10 mouse cellular contexts compared by ENCODE assay signal in genomic region chr3:85917600-85917999, GRCm38 (mm10). TPM values are rescaled to one million over a fixed set of nuclear protein-coding genes. Genes with fewer than 3 reads are reported as not detected.
DNase-seq lines count a peak whose midpoint lies in the region; ATAC-seq and TF ChIP-seq lines count a peak whose summit lies in the region.
"Had no signal": no experiment of that assay in that cellular context is flagged by ENCODE, and none has a peak within 500 bp of the region (broad histone marks: within the 10 kb centered on the region; RNA-seq: fewer than 3 reads in every experiment).

No protein-coding gene starts in this region.

- 4% methylated on average over 4 of the region's 4 CpGs for WGBS in kidney, adult 2 months
- WGBS in kidney, embryonic 16.5 days: 13% methylated on average over 4 of the region's 4 CpGs

- H3K27me3 ChIP-seq in kidney, adult 2 months (replicated peaks; ENCODE audit: control insufficient read depth, insufficient read depth, low read length): no peaks in the 10 kb centered on the region
- H3K27me3 ChIP-seq in kidney, embryonic 16.5 days (ENCODE audit: insufficient read depth, low read length): no peaks in the 10 kb centered on the region
- no peaks in the 10 kb centered on the region for H3K27me3 ChIP-seq in E14TG2a.4 (ENCODE audit: insufficient read depth, low read length)
- H3K27me3 ChIP-seq: liver, embryonic 15.5 days; stomach, embryonic 15.5 days had no signal

- H3K4me3 ChIP-seq in kidney, adult 2 months (ENCODE audit: insufficient read depth, low read depth, low read length): no peak overlapping the region
- no peak overlapping the region for H3K4me3 ChIP-seq in kidney, embryonic 16.5 days (ENCODE audit: low read length)
- no peak overlapping the region for H3K4me3 ChIP-seq in E14TG2a.4 (replicated peaks; ENCODE audit: low read length)
- H3K4me3 ChIP-seq: liver, embryonic 15.5 days; stomach, embryonic 15.5 days had no signal

- no peaks in the 10 kb centered on the region for H3K36me3 ChIP-seq in kidney, adult 2 months (ENCODE audit: control insufficient read depth, insufficient read depth, low read length)
- H3K36me3 ChIP-seq in kidney, embryonic 16.5 days (ENCODE audit: insufficient read depth, low read length): no peaks in the 10 kb centered on the region
- no peaks in the 10 kb centered on the region for H3K36me3 ChIP-seq in E14TG2a.4 (ENCODE audit: insufficient read depth, low read length)
- H3K36me3 ChIP-seq: liver, embryonic 15.5 days; stomach, embryonic 15.5 days had no signal

- no peak for TF ChIP-seq POLR2A in kidney, adult 2 months (IDR thresholded peaks at IDR 0.05; ENCODE audit: low read depth, low read length)

- DNase-seq in kidney, adult 2 months: peak; percentile 55
- DNase-seq in ZHBTc4 (ENCODE audit: low read depth, low spot score): peak; percentile 61
- DNase-seq in embryo, embryonic 9.5 days (ENCODE audit: extremely low spot score): peak; percentile 45
- peak; percentile 52 to 58 for DNase-seq in layer of hippocampus, postnatal 10 days (ENCODE audit: low spot score in 2 of 2)
- peak; percentile 31 for DNase-seq in right cerebral cortex, postnatal 25 days
- no peak for DNase-seq in gastrocnemius, postnatal 25 days

- TF ChIP-seq CTCF in kidney, adult 2 months (conservative IDR thresholded peaks at IDR 0.05; ENCODE audit: insufficient read depth, insufficient read length, low read depth, low read length): peak; percentile 66
- TF ChIP-seq CTCF in E14TG2a.4 (conservative IDR thresholded peaks at IDR 0.05; ENCODE audit: low read length): peak; percentile 63

- H3K9me3 ChIP-seq in kidney, embryonic 16.5 days (ENCODE audit: low read length): no peaks in the 10 kb centered on the region
- no peaks in the 10 kb centered on the region for H3K9me3 ChIP-seq in E14TG2a.4 (ENCODE audit: low read length)
- H3K9me3 ChIP-seq: liver, embryonic 15.5 days; stomach, embryonic 15.5 days had no signal

- no peak for ATAC-seq in kidney, embryonic 16.5 days (ENCODE audit: low FRiP score, low TSS enrichment)

- no peak overlapping the region for H3K27ac ChIP-seq in kidney, adult 2 months (ENCODE audit: insufficient read depth, low read depth, low read length)
- H3K27ac ChIP-seq in kidney, embryonic 16.5 days (ENCODE audit: low read length): no peak overlapping the region
- H3K27ac ChIP-seq: liver, embryonic 15.5 days; stomach, embryonic 15.5 days had no signal

- H3K4me1 ChIP-seq in kidney, adult 2 months (ENCODE audit: control insufficient read depth, insufficient read depth, low read length): no peaks in the 10 kb centered on the region
- H3K4me1 ChIP-seq in kidney, embryonic 16.5 days (ENCODE audit: insufficient read depth, low read length): no peaks in the 10 kb centered on the region
- H3K4me1 ChIP-seq in E14TG2a.4 (replicated peaks; ENCODE audit: low read depth, low read length): no peaks in the 10 kb centered on the region; the same call in 1 of the 2 replicates
- H3K4me1 ChIP-seq: liver, embryonic 15.5 days; stomach, embryonic 15.5 days had no signal

- no peak overlapping the region for H3K4me2 ChIP-seq in kidney, embryonic 16.5 days (replicated peaks; ENCODE audit: low read depth, low read length)
- H3K4me2 ChIP-seq: liver, embryonic 15.5 days; stomach, embryonic 15.5 days had no signal

- no peak overlapping the region for H3K9ac ChIP-seq in kidney, embryonic 16.5 days (replicated peaks; ENCODE audit: low read length)
- H3K9ac ChIP-seq: liver, embryonic 15.5 days; stomach, embryonic 15.5 days had no signal

RNA-seq across cellular contexts. Expression of gene Gm37240, which starts 30.3 kb away (rescaled TPM):
- polyA plus RNA-seq in kidney, adult 2 months (2012; rRNA removed): 5.5 and 10.9 TPM in 2 replicates
- 8.7 and 13.4 TPM in 2 replicates for polyA plus RNA-seq in kidney, embryonic 16.5 days (2015; fragmentation: Nextera tagmentation; extraction: Ambion mirVana)
- total RNA-seq in layer of hippocampus, postnatal 10 days (2021): under 1 TPM; 0.75 to 0.80 TPM
- total RNA-seq in gastrocnemius, postnatal 25 days (2021): 10 to 100 TPM; 35.3 to 39.6 TPM

RNA-seq across cellular contexts. Expression of gene Glt28d2, which starts 30.3 kb away (rescaled TPM):
- polyA plus RNA-seq in kidney, adult 2 months (2012; rRNA removed): 1.7 and 2.1 TPM in 2 replicates
- polyA plus RNA-seq in kidney, embryonic 16.5 days (2015; fragmentation: Nextera tagmentation; extraction: Ambion mirVana): 3.0 and 3.7 TPM in 2 replicates
- total RNA-seq in layer of hippocampus, postnatal 10 days (2021): under 1 TPM; 0.59 to 0.67 TPM
- total RNA-seq in gastrocnemius, postnatal 25 days (2021): 1 to 10 TPM; 5.5 to 6.7 TPM

RNA-seq across cellular contexts. Expression of gene Sh3d19, which starts 53.3 kb away (rescaled TPM):
- 44.2 and 60.5 TPM in 2 replicates for polyA plus RNA-seq in kidney, adult 2 months (2012; rRNA removed)
- 27.4 and 28.5 TPM in 2 replicates for polyA plus RNA-seq in kidney, embryonic 16.5 days (2015; fragmentation: Nextera tagmentation; extraction: Ambion mirVana)
- 10 to 100 TPM; 41.7 to 51.6 TPM for total RNA-seq in layer of hippocampus, postnatal 10 days (2021)
- total RNA-seq in gastrocnemius, postnatal 25 days (2021): 10 to 100 TPM; 20.0 to 20.6 TPM

Comparison
In these comparisons a context has a peak if more than half of its experiments do, and no peak if none do; other contexts are left out.
1. RNA of gene Gm37240, which starts 30.3 kb away (total RNA-seq): 35.3 to 39.6 TPM in gastrocnemius, postnatal 25 days; 0.75 to 0.80 TPM in layer of hippocampus, postnatal 10 days; every median in the first group is over 10 times any median in the second.